Mouse (Mus musculus): ENCODE data around the gene C1qtnf1. TPM values are rescaled to one million over a fixed set of nuclear protein-coding genes. Genes with fewer than 3 reads are reported as not detected.

The C1qtnf1 gene
- total RNA-seq, 2 experiments from 2014 or later, result 3.0 to 3.9 TPM

DNA sequence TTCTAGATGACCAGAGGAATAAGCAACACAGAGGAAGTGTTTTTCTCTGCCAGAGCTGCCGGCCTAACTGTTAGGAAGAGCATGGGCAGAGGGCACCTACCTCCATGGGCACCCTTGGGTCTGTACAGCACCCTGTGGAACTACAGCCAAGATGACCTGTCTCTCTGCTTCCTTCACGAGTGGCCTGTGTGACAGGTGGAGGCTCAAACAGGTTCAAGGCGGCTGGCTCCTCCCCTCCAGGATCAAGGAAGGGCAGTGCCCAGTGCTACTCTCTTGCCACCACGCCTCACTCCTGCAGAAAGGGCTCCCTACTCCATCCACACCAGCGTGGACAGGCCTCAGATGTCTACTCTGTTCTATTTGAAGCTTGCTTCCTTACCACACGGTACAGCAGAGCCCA is 12.4 kb upstream of the C1qtnf1 start:
- TF ChIP-seq CTCF (conservative IDR thresholded peaks at IDR 0.05), result no peak
- Histone ChIP-seq H3K4me3 (no peak overlapping the region), H3K27ac (no peak overlapping the region)
- no peak for DNase-seq (ENCODE audit: low spot score in 2 of 2)

DNA sequence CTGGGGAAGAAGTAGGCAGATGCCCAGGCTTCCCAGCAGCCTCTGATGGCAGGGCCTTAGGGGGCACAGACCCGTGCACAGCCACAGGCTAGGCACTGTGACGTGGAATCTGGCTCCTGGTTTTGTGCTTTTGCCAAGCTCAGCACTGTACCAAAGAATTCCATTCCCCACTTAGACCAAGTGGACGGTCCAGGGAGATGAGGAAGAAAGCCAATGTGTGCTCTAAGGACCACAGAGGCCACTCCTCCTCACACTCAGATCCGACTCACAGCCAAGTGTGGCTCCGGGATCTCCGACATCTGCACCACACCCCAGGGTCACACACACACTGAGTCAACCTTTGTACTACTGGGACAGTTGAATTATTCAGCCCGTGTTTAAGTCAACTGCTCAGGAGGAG is 12.0 kb upstream of the C1qtnf1 start:
- H3K4me3 ChIP-seq, result no peak overlapping the region
- DNase-seq (ENCODE audit: low spot score in 2 of 2), result no peak
- no peak for TF ChIP-seq CTCF (conservative IDR thresholded peaks at IDR 0.05)
- H3K27ac ChIP-seq, result no peak overlapping the region

DNA sequence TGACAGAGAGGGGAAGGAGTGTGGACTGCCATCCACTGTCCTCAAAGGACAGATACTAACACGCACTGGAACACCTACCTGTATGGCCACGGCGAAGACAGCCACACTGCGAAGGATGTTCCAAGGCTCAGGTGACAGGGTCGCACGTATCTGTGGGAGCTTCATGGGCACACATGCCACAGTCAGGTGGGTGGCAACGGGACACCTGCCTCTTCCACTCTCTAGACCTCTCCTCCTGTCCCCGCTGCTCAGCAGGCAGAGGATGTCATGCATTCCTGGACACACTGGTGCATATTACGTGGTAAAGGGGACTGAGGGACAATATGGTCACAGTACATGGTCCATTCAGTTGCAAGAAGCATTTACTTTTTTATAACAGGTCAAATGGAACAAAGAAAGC is 10.5 kb upstream of the C1qtnf1 start:
- H3K4me3 ChIP-seq, result peak overlapping the region; percentile 90; the same call in 1 of the 2 replicates

DNA sequence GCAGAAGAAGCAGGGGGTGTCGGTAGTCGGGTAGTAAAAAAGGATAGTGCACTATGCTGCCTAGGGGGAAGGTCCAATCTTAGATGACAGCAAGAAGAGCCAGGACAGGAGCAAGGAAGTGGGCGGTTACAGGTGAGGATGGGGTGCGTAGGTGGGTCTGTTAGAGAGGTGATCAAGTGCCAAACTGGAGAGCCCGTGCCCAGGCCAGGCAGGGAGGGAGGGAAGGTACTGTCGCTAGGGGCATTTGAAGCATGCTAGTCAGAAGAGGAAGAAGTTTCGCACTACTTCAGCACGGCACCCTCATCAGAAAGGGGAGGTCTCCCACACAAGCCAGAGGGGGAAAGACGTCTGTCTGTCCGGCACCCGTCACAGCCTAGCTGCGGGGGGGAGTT is 9.6 kb upstream of the C1qtnf1 start:
- Histone ChIP-seq H3K27ac (peak overlapping the region; percentile 97), H3K4me3 (peak overlapping the region; percentile 90)
- no peak for DNase-seq (ENCODE audit: low spot score in 2 of 2)
- no peak for TF ChIP-seq CTCF (conservative IDR thresholded peaks at IDR 0.05)

More for the DNA sequence above, 10.5 kb upstream of the C1qtnf1 start:
- H3K27ac ChIP-seq, result no peak overlapping the region
- DNase-seq (ENCODE audit: low spot score in 2 of 2), result no peak
- no peak for TF ChIP-seq CTCF (conservative IDR thresholded peaks at IDR 0.05)

DNA sequence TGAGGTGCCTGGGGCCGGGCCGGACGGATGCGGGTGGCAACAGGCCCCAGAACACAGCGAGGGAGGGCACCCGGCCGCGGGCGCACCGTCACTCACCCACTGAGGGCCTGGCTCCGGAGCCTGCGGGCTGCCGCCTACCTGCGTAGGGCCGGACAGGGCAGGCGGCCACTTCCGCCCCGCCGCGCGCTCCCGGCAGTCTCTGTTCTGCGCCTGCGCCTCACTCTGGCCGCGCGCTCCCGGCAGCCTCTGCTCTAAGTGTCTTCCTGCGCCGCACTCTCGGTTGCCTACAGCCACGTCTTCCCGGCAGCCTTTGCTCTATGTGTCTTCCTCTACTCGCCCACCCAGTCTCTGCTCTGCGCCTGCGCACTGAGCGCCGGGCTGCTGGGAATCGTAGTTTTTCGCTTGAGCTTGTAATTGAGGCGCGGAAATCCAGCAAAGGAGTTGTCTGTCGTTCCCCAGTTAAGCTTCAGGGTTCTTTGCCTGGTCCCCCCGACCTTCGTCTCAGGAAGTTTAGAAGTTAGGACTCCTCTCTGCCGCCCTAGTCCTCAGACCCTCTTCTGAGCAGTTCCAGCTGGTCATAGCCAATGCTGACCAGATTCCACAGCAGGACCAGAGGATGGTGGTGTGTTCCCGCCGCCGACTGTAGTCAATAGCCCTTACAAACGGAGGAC is 9.0 kb upstream of the C1qtnf1 start, which contains the start of gene Cant1:
Gene Cant1, minus strand, starts transcription at position 253 of the 671 bp plus-strand sequence.
- peak within 1 kb of the TSS; percentile 97 for H3K27ac ChIP-seq
- DNase-seq (ENCODE audit: low spot score in 2 of 2), result peak; percentile 97 to 99
- peak within 1 kb of the TSS; percentile 90 for H3K4me3 ChIP-seq
- TF ChIP-seq CTCF (conservative IDR thresholded peaks at IDR 0.05), result no peak

DNA sequence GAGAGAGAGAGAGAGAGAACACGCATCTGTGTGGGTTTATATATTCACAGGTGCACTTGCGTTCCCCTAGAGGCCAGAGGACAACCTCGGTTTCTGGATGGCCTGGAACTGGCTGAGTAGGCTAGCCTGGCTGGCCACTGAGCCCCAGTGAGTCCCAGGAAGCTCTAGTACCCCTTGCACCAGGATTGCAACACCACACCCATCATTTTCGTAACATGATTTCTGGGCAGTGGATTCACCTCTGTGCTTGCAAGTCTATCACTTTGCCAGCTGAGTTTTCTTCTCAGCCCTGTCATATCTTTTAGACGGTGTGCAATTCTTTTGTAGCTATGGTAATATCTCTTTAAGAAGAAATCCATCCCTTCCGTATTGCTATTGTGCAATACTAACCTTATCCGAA is 7.7 kb upstream of the C1qtnf1 start:
- no peak for TF ChIP-seq CTCF (conservative IDR thresholded peaks at IDR 0.05)

DNA sequence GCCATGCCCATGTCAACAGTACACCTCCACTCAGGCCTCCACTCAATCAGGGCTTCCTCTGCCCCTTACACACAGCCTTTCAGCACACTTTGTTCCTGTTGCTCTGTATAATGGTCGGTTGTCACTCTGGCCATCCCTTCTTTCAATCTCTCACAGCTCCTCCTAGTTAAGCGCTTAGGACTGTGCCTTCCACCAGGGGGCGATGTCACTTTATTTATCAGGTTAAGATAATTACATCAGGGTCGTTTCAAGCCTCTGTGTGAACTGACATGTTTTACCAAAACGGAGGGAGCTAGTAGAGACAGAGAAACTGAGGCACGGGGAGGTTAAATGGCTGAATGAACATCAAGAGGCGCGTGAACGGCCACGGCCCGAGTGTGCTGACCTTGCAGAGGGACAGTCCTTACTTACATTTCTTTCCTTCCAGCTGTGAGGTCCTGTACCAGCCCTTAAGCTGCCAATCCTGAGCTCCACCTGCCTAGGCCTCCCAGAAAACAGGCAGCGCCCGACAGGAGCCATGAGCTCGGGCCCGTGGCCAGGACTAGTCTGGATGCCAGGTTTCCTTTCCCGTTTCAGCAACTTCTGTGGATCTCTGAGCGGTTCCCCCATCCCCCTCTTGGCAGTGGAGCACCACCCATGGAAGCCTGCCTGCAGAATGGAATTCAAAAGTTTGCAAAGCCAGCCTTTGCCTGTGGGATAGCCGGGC is 4.6 kb upstream of the C1qtnf1 start:
- H3K27ac ChIP-seq, result peak overlapping the region; percentile 70
- H3K4me3 ChIP-seq, result peak overlapping the region; percentile 26
- peak; percentile 82 to 85 for DNase-seq (ENCODE audit: low spot score in 2 of 2)
- TF ChIP-seq CTCF (conservative IDR thresholded peaks at IDR 0.05), result peak; percentile 92

More for the DNA sequence above, 7.7 kb upstream of the C1qtnf1 start:
- DNase-seq (ENCODE audit: low spot score in 2 of 2), result no peak
- Histone ChIP-seq H3K27ac (no peak overlapping the region), H3K4me3 (no peak overlapping the region)

DNA sequence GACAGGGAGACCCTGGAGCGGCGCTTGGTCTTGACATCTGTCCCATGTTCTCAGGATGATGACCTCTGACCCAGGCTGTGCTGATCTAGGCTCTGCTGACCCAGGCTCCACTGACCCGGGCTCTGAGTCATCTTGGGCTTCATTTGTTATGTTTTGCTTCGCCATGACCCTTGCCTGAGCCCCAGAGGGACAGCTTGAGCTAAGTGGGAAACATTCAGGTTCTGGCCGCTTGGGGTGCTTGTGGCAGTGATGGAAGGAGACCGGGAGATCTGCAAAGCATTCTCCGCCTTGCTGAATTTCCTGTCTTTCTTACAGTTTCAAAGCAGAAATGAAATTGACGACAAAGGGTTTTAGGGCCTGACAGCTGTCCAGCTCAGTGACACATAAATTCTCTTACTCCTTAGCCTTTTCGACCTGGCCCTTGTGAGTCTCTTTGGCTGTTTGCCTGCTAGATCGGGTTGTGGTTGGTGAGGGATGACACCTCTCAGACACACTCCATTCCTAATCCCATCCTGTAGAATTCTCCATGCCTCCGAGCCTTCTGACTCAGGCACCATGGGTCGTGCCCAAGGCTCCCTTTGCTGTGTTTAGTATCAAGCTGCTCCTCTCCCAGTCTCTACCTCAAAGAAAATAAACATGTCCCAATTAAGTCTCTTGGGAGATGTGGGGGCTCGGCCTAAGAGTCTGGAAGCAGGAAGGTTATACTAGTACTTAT is 3.2 kb upstream of the C1qtnf1 start:
- no peak for DNase-seq (ENCODE audit: low spot score in 2 of 2)

GRCm38 (mm10) chr11:118426765-118427164 is 1.2 kb upstream of the C1qtnf1 start:
- no peak overlapping the region for H3K27ac ChIP-seq
- no peak overlapping the region for H3K4me3 ChIP-seq
- DNase-seq (ENCODE audit: low spot score in 2 of 2), result no peak
- no peak for TF ChIP-seq CTCF (conservative IDR thresholded peaks at IDR 0.05)

More for the DNA sequence above, 3.2 kb upstream of the C1qtnf1 start:
- Histone ChIP-seq H3K27ac (no peak overlapping the region), H3K4me3 (no peak overlapping the region)
- no peak for TF ChIP-seq CTCF (conservative IDR thresholded peaks at IDR 0.05)

DNA sequence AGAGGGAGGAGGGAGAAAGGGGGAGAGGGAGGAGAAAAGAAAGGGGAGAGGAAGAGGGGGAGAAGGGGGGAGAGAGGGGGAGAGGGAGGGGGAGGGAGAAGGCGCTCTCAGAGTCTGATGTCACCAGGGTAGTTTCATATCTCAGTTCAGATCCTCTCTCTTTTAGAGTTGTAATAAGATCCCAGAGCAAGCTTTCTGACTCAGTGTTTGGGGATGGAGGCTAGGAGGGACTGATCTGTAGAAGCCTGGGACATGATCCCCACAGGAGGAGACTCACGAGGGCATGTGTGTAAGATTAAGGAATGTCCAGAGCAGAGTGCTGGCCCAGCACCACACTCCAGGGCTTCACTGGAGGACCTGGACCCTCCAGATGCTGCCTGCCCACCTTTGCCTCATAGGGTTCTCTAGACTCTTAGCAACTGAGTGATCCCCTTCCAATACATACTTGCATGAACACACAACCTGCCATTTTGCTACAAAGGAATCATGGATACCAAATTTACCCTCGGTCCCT is 680 bp upstream of the C1qtnf1 start:
- Histone ChIP-seq H3K4me3 (no peak overlapping the region), H3K27ac (no peak overlapping the region)
- no peak for DNase-seq (ENCODE audit: low spot score in 2 of 2)
- TF ChIP-seq CTCF (conservative IDR thresholded peaks at IDR 0.05), result no peak

DNA sequence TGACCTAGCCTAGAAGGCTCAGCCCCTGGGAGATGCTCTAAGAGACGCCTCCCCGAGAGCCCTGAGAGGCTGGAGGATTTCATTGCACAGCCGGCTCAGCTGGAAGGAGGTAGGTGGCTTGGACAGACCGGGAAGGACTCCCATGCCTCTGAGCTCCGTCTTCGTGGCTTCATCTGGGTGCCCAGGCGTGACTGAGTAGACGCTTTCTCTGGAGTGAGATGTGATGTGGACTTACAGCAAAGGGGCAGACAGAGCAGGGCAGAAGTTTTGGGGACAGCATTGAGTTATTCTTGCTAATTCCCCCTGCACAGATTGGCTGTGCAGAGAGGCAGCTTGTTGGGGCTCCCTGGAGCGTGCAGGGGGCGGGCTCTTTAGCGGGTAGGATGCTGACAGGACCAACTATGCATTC is 461 bp downstream of the C1qtnf1 start:
- H3K4me3 ChIP-seq, result peak overlapping the region; percentile 23; the same call in 1 of the 2 replicates
- no peak for DNase-seq (ENCODE audit: low spot score in 2 of 2)
- no peak for TF ChIP-seq CTCF (conservative IDR thresholded peaks at IDR 0.05)
- H3K27ac ChIP-seq, result no peak overlapping the region

DNA sequence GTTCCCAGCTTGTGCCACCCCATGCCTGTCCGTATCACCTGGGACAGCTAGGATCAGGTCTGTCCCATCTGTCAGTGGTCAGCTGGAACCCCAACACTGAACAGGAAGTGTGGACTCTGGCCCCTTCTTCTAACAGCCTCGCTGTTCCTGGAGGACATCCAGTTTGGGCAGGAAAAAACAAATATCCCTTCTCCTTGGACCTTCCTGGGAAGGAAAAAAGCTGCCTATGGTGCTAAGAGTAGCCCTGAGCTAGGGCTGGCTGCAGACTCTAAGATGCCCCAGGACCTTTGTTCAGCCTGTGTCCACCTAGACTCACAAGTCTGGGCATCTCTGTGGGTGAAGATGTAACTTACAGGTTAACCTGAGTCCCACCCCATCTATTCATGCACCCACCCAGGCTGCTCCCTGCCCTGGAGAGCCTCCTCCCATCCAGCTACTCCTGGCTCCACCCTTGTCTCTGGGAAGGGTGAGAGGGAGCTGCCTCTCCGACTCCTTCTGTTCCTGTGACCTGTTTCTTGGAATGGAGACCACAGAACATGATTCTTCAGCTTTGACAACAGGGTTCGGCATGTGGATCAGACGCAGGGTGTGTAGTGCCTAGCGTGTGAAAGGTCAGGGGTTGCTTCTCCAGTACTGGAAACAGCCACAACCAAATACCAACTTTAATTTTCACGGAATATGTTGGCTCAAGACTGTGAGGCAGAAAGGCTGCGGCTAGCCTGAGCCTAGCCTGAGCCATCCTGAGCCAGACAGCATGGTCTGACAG is 1.1 kb downstream of the C1qtnf1 start:
- Histone ChIP-seq H3K4me3 (no peak overlapping the region), H3K27ac (no peak overlapping the region)
- TF ChIP-seq CTCF (conservative IDR thresholded peaks at IDR 0.05), result no peak
- DNase-seq (ENCODE audit: low spot score in 2 of 2), result no peak

All from layer of hippocampus, adult 2 months (tissue).